Mouse (Mus musculus) kidney, adult 11 months (tissue): ENCODE measurements around the gene Adgre1.
A peak's percentile ranks its signal among the peaks of the same experiment; 100 is the strongest.
"Not testable (repeated sequence)": the region's sequence is repeated elsewhere in the genome, so short reads cannot be mapped to it uniquely, and the experiment has no call there.

ENCODE experiments used
- DNase-seq: peaks from one replicate; pipeline ENCODE4 v3.0.0; 2022

The Adgre1 gene

GRCm38 (mm10) chr17:57358441-57358840 lies at the start of gene Adgre1:
Gene Adgre1, plus strand, starts transcription at chr17:57358691.
- no peak for DNase-seq

- DNase-seq = no peak
Observed at GRCm38 (mm10) chr17:57311801-57312200, 46.7 kb upstream of the Adgre1 start.

GRCm38 (mm10) chr17:57327615-57328014 lies 30.9 kb upstream of the Adgre1 start:
- DNase-seq = peak; percentile 20

- DNase-seq = no peak
Observed at GRCm38 (mm10) chr17:57328944-57329343, 29.5 kb upstream of the Adgre1 start.

- no peak for DNase-seq
Observed at GRCm38 (mm10) chr17:57330993-57331392, 27.5 kb upstream of the Adgre1 start.

- no peak for DNase-seq
Observed at GRCm38 (mm10) chr17:57332241-57332640, 26.2 kb upstream of the Adgre1 start.

- DNase-seq = no peak
Observed at GRCm38 (mm10) chr17:57334001-57334760, 24.3 kb upstream of the Adgre1 start.

GRCm38 (mm10) chr17:57334761-57335150 lies 23.7 kb upstream of the Adgre1 start:
- peak; percentile 65 for DNase-seq

- not testable (repeated sequence) for DNase-seq
Observed at GRCm38 (mm10) chr17:57335194-57335593, 23.3 kb upstream of the Adgre1 start.

GRCm38 (mm10) chr17:57335673-57336303 lies 22.7 kb upstream of the Adgre1 start:
- DNase-seq = peak; percentile 73

GRCm38 (mm10) chr17:57337996-57338395 lies 20.5 kb upstream of the Adgre1 start:
- no peak for DNase-seq

GRCm38 (mm10) chr17:57339298-57339697 lies 19.2 kb upstream of the Adgre1 start:
- DNase-seq = no peak

GRCm38 (mm10) chr17:57341568-57341967 lies 16.9 kb upstream of the Adgre1 start:
- DNase-seq = no peak

- no peak for DNase-seq
Observed at GRCm38 (mm10) chr17:57344029-57344707, 14.3 kb upstream of the Adgre1 start.

GRCm38 (mm10) chr17:57347017-57347416 lies 11.5 kb upstream of the Adgre1 start:
- DNase-seq = no peak

- no peak for DNase-seq
Observed at GRCm38 (mm10) chr17:57347781-57348180, 10.7 kb upstream of the Adgre1 start.

GRCm38 (mm10) chr17:57349067-57349466 lies 9.4 kb upstream of the Adgre1 start:
- DNase-seq = no peak

- DNase-seq = no peak
Observed at GRCm38 (mm10) chr17:57350212-57350611, 8.3 kb upstream of the Adgre1 start.

- no peak for DNase-seq
Observed at GRCm38 (mm10) chr17:57351107-57351506, 7.4 kb upstream of the Adgre1 start.

- DNase-seq = no peak
Observed at GRCm38 (mm10) chr17:57359485-57360241, 1.2 kb downstream of the Adgre1 start.
